Mouse (Mus musculus) retina, postnatal 7 days (tissue): Measurements from ENCODE around the gene Gm47283.
"Not testable (repeated sequence)": the region's sequence is repeated elsewhere in the genome, so short reads cannot be mapped to it uniquely, and the experiment has no call there.

ENCODE experiments used
- DNase-seq: peaks from one replicate; pipeline ENCODE4 v3.0.0-alpha.2; 2012; ENCODE audit warnings: low read depth, low spot score

The Gm47283 gene

GRCm38 (mm10) chrY:90784438-90784837, at the start of gene Gm47283:
Gene Gm47283, plus strand, starts transcription at chrY:90784738.
- DNase-seq, result not testable (repeated sequence)

- DNase-seq, result not testable (repeated sequence)
Measured at GRCm38 (mm10) chrY:90735181-90735895, 49.2 kb upstream of the Gm47283 start.

GRCm38 (mm10) chrY:90736217-90737000, 48.1 kb upstream of the Gm47283 start:
- DNase-seq, result not testable (repeated sequence)

DNA sequence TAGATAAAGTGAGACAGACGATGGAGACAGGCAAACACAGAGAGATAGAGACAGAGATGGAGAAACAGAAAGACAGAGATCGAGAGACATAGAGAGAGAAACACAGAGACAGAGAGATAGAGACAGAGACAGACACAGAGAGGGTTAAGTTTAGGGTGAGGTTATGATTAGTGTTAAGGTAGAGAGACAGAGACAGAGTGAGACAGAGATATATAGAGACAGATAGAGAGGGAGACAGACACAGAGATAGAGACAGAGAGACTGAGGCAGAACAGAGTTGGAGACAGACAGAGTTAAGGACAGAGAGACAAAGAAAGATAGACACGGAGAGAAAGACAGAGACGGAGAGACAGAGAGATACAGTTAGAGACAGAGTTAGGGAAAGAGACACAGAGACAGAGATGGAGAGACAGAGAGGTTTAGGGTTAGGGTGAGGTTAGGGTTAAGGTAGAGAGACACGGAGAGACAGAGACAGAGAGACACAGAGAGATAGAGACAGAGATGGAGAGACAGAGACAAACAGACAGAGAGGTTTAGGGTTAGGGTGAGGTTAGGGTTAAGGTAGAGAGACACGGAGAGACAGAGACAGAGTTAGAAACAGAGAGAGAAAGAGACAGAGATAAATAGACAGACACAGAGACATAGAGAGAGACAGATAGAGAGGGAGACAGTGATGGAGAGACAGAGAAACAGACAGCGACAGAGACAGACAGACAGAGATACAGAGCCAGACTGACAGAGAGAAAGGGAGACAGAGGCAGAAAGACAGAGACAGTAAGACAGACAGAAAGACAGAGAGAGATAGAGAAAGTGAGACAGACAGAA, 46.7 kb upstream of the Gm47283 start:
- DNase-seq, result no peak

DNA sequence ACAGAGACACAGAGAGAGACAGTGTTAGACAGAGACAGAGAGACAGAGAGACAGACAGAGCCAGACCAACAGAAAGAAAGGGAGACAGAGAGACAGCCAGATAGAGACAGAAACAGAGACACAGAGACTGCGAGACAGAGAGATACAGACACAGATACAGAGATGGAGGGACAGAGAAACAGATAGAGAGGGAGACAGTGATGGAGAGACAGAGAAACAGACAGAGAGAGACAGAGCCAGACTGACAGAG, 46.2 kb upstream of the Gm47283 start:
- DNase-seq, result no peak

DNA sequence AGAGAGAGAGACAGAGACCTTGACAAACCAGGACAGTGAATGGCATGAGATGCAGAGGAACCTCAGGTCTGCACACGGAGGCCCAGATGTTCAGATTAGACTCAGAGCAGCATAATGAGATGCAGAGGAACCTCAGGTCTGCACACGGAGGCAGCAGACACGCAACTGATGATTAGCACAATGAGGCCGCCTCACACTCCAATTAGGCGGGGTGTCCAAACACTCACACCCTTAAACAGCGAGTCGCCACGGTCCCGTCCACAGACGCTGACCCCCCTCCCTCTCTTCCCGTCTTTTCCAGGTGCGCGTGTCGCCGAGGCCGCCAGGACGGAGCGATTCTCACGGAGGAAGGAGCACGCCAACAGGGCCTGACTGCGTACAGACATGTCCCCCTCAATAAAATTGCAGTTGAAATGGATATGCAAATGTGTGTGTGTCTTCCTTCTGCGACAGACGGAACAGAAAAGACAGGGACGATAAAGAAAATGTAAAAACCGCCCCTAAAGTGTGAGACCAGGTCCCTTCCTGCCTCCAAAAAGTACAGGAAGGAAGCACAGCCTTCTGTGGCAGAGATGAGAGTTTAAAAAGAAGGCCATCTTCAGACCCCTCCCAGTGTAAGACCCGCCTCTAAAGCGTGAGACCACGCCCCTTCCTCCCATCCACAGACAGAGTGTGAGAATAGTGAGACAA, 45.6 kb upstream of the Gm47283 start:
- DNase-seq, result not testable (repeated sequence)

- not testable (repeated sequence) for DNase-seq
Measured at GRCm38 (mm10) chrY:90739531-90740012, 45.0 kb upstream of the Gm47283 start.

- DNase-seq, result no peak
Measured at GRCm38 (mm10) chrY:90740013-90740561, 44.5 kb upstream of the Gm47283 start.

DNA sequence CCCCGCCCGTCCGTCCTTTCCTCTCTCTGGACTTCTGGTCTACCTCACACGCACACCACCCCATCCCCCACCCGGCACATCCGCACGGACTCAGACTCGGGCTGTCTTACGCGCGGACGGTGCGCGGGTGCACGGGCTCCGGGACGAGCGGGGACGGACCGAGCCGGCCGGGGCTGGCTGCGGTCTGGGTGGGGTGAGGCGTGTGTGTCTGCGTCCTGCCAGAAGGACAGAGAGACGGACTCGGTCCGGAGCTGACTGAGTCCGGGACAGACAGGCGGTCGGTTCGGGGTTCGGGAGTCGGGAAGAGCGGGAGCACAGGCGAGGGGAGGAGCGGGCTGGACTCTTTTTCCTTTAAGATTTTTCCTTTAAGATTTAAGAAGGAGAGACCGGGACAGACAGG, 43.5 kb upstream of the Gm47283 start:
- not testable (repeated sequence) for DNase-seq

GRCm38 (mm10) chrY:90741452-90742260, 42.9 kb upstream of the Gm47283 start:
- DNase-seq, result not testable (repeated sequence)

- not testable (repeated sequence) for DNase-seq
Measured at GRCm38 (mm10) chrY:90742261-90743052, 42.1 kb upstream of the Gm47283 start.

GRCm38 (mm10) chrY:90743053-90743810, 41.3 kb upstream of the Gm47283 start:
- DNase-seq, result not testable (repeated sequence)

GRCm38 (mm10) chrY:90743811-90744220, 40.7 kb upstream of the Gm47283 start:
- DNase-seq, result no peak

DNA sequence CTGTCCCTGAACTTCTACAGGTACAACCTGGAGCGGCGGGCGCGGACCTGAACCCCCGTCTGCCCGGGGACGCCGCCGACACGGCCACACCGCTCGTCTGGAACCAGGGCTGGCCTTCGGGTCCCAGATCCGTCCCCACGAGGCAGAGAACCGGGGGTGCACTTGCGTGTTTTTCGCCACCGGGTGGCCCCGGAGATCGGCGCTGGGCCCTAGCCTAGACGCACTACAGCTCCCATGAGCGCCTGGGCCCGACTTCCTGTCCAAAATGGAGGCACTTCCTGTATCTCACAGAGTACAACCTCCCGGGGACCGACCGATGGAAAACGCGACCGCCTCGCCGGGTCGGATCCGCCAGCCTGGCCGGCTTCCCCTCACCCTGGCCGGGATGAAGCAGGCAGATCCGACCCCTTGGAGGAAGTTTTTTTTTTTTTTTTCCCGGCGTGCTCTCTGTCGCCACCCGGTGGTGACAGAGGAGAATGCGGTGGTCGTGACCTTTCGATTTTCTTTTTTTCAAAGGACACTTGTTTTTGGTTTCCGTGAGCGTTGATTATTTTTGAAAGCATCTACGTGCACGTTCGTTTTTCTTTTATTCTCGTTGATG, 40.1 kb upstream of the Gm47283 start:
- not testable (repeated sequence) for DNase-seq

DNA sequence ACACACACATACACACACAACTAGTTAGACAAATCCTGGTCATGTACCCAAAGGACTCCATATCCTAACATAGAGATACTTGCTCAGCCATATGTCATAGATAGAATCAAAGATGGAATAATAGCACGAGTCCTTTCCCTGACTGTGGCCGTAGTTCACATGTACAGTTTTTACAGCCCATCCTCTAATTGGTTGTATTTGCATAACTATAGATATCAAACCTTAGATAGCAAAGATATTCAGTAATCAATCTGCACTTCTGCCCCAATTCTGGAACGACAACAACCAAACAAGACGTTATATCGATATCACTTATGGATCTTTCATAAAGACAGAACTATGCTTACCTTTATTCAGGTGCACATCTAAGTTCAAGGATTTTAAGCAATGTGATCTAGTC, 39.3 kb upstream of the Gm47283 start:
- DNase-seq, result not testable (repeated sequence)

DNA sequence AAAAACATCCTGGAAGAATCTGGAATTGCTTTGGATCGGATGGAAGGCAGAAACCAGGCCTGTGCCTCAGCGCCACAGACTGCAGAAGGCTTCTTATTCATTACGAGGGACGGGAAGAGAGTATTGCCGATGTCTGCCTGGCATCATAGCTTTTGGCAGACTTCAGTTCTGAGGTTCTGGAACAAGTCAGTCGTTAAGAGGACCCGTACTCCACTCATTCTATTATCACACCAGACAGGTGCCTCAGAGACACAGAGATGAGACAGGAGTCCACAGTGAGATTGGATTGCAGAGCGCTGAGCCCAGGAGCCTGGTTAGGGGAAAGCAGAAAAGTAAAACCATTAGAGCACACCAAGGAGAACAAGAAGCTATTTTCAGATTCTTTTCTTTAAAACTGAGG, 29.8 kb upstream of the Gm47283 start, which contains the start of gene Gm21860:
Gene Gm21860 (minus strand): TSS at position 101 of the 400 bp plus-strand sequence.
- not testable (repeated sequence) for DNase-seq

DNA sequence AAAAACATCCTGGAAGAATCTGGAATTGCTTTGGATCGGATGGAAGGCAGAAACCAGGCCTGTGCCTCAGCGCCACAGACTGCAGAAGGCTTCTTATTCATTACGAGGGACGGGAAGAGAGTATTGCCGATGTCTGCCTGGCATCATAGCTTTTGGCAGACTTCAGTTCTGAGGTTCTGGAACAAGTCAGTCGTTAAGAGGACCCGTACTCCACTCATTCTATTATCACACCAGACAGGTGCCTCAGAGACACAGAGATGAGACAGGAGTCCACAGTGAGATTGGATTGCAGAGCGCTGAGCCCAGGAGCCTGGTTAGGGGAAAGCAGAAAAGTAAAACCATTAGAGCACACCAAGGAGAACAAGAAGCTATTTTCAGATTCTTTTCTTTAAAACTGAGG, 54.5 kb downstream of the Gm47283 start, which contains the start of gene Gm21748:
Gene Gm21748 (minus strand): TSS at position 101 of the 400 bp plus-strand sequence.
- DNase-seq, result not testable (repeated sequence)
